Mouse (Mus musculus): Measurements from ENCODE around the gene Rabep1. TPM values are rescaled to one million over a fixed set of nuclear protein-coding genes. Genes with fewer than 3 reads are reported as not detected.

Rabep1 gene
- polyA plus RNA-seq, 1 experiment from 2014 or later, result 38.0 TPM

DNA sequence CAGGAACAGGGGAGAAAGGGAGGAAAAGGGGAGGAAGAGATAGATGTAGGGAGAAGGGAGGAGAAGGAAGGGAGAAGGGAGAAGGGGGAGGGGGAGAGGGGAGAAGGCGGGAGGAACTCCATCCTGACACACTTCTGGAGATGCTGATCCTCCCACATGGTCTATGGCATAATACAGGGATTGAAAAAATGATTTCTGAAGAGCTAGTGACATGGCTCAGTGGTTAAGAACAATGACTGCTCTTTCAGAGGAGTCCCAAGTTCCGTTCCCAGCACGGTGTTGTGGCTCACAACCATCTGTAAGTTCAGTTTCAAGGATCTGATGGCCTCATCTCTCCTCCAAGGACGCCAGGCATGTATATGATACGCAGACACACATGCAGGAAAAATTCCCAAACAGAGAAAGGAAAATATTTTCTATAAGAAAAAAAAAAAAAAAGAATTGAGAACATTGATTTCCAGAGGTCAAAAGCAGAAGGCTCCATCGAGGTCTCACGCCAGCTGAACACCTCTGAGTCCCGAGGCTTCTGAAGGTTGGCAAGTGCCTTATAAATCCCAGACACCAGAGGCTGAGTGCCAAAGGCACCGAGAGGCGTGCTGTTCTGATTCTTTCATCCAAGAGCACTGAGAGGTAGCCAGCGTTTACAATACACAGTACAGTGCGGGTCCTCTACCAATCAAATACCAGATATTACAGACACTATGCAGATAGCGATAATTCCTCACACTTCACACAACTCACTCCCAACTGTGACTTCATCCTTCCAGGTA, 32.9 kb upstream of the Rabep1 start:
- H3K27me3 ChIP-seq, result no peaks in the 10 kb centered on the region
- 79% methylated on average over 13 of the region's 13 CpGs for WGBS
- H3K4me3 ChIP-seq (replicated peaks), result no peak overlapping the region
- no peak overlapping the region for H3K9ac ChIP-seq (replicated peaks)
- H3K27ac ChIP-seq, result no peak overlapping the region
- ATAC-seq (ENCODE audit: insufficient number of reproducible peaks, insufficient read depth, low FRiP score, low TSS enrichment, low read depth), result no peak
- no peaks in the 10 kb centered on the region for H3K4me1 ChIP-seq (replicated peaks)
- H3K9me3 ChIP-seq, result no peaks in the 10 kb centered on the region
- H3K4me2 ChIP-seq, result no peak overlapping the region
- no peaks in the 10 kb centered on the region for H3K36me3 ChIP-seq

DNA sequence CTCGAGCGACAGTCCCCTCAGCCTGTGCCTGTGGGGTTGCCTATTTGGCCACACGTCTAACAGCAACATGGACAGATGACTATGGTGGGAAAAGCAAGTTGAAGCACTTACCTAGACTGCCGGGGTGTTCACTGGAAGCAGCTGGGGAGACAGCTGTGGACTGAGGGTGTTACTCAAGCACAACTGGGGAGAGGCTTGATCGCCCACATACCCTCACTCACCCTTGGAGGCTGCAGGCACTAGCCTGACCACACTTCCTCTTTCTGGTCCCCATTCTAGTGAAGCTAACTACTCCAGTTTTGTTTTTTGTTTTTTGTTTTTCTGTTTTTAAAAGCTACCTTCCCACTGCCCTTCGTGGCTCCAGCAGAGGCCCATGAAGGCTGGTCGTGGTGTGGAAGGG, 32.2 kb upstream of the Rabep1 start, which contains the start of gene Scimp:
TSS of gene Scimp (minus strand) at position 222 of the 400 bp plus-strand sequence.
- H3K4me1 ChIP-seq (replicated peaks), result no peaks in the 10 kb centered on the region
- H3K9ac ChIP-seq (replicated peaks), result no peak within 1 kb of the TSS
- no peak within 1 kb of the TSS for H3K4me3 ChIP-seq (replicated peaks)
- WGBS, result 77% methylated on average over 7 of the region's 7 CpGs
- H3K27ac ChIP-seq, result no peak within 1 kb of the TSS
- H3K4me2 ChIP-seq, result no peak within 1 kb of the TSS
- no peaks in the 10 kb centered on the region for H3K36me3 ChIP-seq
- ATAC-seq (ENCODE audit: insufficient number of reproducible peaks, insufficient read depth, low FRiP score, low TSS enrichment, low read depth), result no peak
- H3K27me3 ChIP-seq, result no peaks in the 10 kb centered on the region
- no peaks in the 10 kb centered on the region for H3K9me3 ChIP-seq

DNA sequence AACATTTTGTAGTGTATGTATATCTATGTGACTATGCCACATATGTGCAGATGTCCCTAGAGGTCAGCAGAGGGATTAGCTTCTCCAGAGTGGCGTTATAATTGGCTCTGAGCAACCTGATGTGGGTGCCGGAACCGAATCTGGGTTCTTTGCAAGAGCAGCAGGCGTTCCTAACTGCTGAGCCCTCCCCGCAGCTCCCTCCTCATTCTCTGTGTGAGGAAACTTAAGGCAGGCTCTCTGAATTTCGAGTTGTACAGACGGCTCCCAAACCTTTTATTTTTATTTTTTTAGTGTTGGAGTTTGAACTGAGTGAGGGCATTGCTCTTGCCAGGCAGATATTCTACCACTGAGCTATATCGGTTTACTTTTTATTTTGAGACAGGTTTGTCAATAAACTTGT, 29.5 kb upstream of the Rabep1 start:
- 83% methylated on average over 8 of the region's 8 CpGs for WGBS
- H3K36me3 ChIP-seq, result no peaks in the 10 kb centered on the region
- no peak overlapping the region for H3K9ac ChIP-seq (replicated peaks)
- no peak overlapping the region for H3K4me3 ChIP-seq (replicated peaks)
- no peak overlapping the region for H3K4me2 ChIP-seq
- no peaks in the 10 kb centered on the region for H3K9me3 ChIP-seq
- H3K27me3 ChIP-seq, result no peaks in the 10 kb centered on the region
- no peak overlapping the region for H3K27ac ChIP-seq
- H3K4me1 ChIP-seq (replicated peaks), result 0 out of 2 replicates have a peak, but pooled peaks cover 4% of the 10 kb centered on the region
- no peak for ATAC-seq (ENCODE audit: insufficient number of reproducible peaks, insufficient read depth, low FRiP score, low TSS enrichment, low read depth)

DNA sequence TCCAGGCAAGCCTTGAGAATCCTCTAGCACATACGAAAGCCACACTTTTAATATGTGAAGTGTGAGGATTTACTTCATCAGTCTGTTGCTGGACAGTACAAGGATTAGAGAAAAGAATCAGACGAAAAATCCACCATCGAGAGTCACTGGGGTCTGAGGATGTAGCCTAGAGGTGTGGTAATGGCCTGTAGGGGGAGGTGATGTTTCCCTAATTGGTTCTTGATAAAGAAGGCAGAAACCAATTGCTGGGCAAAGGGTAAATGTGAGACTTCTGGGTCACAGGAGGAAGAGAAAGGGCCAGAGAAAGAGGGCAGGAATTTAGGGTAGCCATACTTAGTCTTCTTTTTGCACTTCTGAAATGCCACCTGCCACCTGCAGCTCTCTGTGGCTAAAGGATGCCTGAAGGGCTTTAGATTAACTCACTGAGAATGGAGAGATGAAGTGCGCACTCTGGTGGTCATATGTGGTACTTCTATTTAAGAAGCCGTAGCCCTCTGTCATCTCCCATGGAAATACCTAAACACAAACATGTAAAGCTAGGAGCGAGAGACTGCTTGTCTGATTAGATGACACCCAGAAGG, 29.0 kb upstream of the Rabep1 start:
- no peaks in the 10 kb centered on the region for H3K36me3 ChIP-seq
- no peak for ATAC-seq (ENCODE audit: insufficient number of reproducible peaks, insufficient read depth, low FRiP score, low TSS enrichment, low read depth)
- H3K27ac ChIP-seq, result no peak overlapping the region
- no peaks in the 10 kb centered on the region for H3K27me3 ChIP-seq
- H3K4me3 ChIP-seq (replicated peaks), result no peak overlapping the region
- H3K4me1 ChIP-seq (replicated peaks), result 0 out of 2 replicates have a peak, but pooled peaks cover 6% of the 10 kb centered on the region
- WGBS, result 29% methylated on average over 6 of the region's 6 CpGs
- H3K9ac ChIP-seq (replicated peaks), result no peak overlapping the region
- H3K9me3 ChIP-seq, result no peaks in the 10 kb centered on the region
- H3K4me2 ChIP-seq, result no peak overlapping the region

DNA sequence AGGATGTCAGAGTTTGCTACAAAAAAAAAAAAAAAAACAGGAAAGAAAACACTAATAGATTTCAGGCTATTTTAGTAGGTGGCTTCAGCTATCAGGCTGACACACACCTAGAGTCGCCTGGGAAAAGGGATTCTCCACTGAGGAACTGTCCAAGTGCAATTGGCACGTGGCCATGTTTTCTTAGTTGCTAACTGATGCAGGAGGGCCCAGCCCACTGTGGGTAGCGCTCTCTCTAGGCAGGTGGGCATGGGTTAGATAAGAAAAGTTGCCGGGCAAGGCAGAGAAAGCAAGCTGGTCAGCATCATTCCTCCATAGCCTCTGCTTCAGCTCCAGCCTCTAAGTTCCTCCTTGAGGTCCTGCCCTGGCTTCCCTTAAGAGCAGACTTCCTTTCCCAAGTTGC, 27.8 kb upstream of the Rabep1 start:
- 75% methylated on average over 4 of the region's 4 CpGs for WGBS
- Histone ChIP-seq H3K27ac (no peak overlapping the region), H3K4me1 (replicated peaks) (peaks cover 8% of the 10 kb centered on the region), H3K4me3 (replicated peaks) (no peak overlapping the region), H3K27me3 (no peaks in the 10 kb centered on the region), H3K9me3 (no peaks in the 10 kb centered on the region), H3K4me2 (no peak overlapping the region), H3K9ac (replicated peaks) (no peak overlapping the region), H3K36me3 (no peaks in the 10 kb centered on the region)
- no peak for ATAC-seq (ENCODE audit: insufficient number of reproducible peaks, insufficient read depth, low FRiP score, low TSS enrichment, low read depth)

DNA sequence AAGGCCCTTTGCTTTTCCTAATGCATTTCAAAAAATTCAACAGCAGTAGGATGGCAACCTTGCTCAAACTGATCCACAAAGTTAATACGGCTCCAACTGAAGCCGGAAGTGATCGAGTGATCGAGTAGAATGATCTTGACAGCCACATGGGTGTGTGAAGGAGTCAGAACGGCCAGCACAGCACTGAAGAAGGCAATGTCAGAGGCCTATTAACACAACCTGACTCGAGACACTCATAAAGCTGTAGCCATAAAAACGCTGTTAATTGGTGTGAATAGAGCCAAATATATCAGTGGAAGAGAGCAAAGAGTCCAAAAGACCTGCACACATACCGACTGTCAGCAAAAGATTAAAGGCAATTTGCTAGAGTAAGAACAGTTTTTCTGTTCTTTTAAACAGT, 24.5 kb upstream of the Rabep1 start:
- WGBS, result 51% methylated on average over 8 of the region's 8 CpGs
- Histone ChIP-seq H3K27ac (no peak overlapping the region), H3K4me3 (replicated peaks) (no peak overlapping the region), H3K36me3 (no peaks in the 10 kb centered on the region), H3K9me3 (no peaks in the 10 kb centered on the region), H3K9ac (replicated peaks) (no peak overlapping the region), H3K4me2 (no peak overlapping the region), H3K4me1 (replicated peaks) (peaks cover 13% of the 10 kb centered on the region), H3K27me3 (no peaks in the 10 kb centered on the region)
- no peak for ATAC-seq (ENCODE audit: insufficient number of reproducible peaks, insufficient read depth, low FRiP score, low TSS enrichment, low read depth)

DNA sequence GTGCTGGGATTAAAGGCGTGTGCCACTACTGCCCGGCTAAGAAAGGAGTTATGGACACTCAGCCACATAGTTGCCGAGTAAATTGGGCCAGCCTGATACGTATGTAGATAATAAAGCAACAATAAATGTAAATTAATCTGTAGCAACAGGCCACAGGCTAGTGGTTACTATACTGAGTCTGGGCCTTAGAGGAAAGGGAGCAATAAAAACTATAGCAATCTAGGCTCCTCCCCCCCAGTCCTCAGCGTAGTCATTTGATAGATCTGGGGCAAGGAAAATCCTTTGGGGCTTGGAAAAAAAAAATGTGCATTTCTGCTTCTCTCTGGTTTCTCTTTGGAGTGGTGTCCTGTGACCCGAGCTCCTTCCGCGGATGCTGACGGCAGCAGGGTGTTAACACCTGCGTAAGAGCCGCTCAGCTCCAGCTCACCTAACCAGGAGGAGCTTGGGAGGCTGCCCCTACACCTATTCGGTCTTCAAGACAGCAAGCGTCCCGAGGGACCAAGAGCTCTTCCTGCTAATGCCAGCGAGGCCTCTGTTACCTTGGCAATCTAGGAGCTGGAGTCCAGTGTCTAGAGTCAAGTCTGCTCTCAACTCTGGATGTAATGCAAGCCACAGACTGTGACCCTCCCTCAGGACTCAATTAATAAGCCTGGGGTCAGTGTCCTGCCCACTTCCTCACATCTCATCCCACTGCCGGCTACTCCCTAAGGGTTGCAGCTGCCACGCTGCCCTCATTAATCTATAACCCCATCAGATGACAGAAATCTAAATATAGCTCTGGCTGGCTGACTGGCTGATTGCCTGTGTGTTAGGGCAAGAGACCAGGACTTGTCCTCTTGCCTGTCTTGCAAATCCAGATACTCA, 22.6 kb upstream of the Rabep1 start:
- Histone ChIP-seq H3K9ac (replicated peaks) (no peak overlapping the region), H3K4me2 (peak overlapping the region; percentile 27; the same call in 1 of the 2 replicates), H3K4me3 (replicated peaks) (no peak overlapping the region), H3K36me3 (no peaks in the 10 kb centered on the region), H3K27me3 (no peaks in the 10 kb centered on the region), H3K27ac (no peak overlapping the region), H3K9me3 (no peaks in the 10 kb centered on the region), H3K4me1 (replicated peaks) (peaks cover 13% of the 10 kb centered on the region)
- no peak for ATAC-seq (ENCODE audit: insufficient number of reproducible peaks, insufficient read depth, low FRiP score, low TSS enrichment, low read depth)
- WGBS, result 46% methylated on average over 17 of the region's 17 CpGs

DNA sequence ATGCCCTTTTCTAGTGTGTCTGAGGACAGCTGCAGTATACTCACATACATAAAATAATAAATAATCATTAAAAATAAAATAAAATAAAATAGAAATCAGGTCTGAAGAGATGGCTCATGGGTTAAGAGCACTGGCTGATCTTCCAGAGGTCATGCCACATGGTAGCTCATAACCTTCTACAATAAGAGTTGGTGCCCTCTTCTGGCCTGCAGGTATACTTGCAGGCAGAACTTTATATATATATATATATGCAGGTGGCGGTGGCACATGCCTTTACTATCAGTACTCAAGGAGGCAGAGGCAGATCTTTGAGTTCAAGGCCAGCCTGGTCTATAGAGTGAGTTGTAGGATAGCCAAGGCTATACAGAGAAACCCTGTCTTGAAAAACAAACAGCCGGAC, 18.4 kb upstream of the Rabep1 start:
- H3K36me3 ChIP-seq, result no peaks in the 10 kb centered on the region
- no peaks in the 10 kb centered on the region for H3K9me3 ChIP-seq
- no peak overlapping the region for H3K9ac ChIP-seq (replicated peaks)
- WGBS, result 88% methylated on average over 2 of the region's 2 CpGs
- H3K27ac ChIP-seq, result no peak overlapping the region
- H3K4me3 ChIP-seq (replicated peaks), result no peak overlapping the region
- ATAC-seq (ENCODE audit: insufficient number of reproducible peaks, insufficient read depth, low FRiP score, low TSS enrichment, low read depth), result no peak
- no peak overlapping the region for H3K4me2 ChIP-seq
- no peaks in the 10 kb centered on the region for H3K27me3 ChIP-seq
- peaks cover 8% of the 10 kb centered on the region for H3K4me1 ChIP-seq (replicated peaks)

DNA sequence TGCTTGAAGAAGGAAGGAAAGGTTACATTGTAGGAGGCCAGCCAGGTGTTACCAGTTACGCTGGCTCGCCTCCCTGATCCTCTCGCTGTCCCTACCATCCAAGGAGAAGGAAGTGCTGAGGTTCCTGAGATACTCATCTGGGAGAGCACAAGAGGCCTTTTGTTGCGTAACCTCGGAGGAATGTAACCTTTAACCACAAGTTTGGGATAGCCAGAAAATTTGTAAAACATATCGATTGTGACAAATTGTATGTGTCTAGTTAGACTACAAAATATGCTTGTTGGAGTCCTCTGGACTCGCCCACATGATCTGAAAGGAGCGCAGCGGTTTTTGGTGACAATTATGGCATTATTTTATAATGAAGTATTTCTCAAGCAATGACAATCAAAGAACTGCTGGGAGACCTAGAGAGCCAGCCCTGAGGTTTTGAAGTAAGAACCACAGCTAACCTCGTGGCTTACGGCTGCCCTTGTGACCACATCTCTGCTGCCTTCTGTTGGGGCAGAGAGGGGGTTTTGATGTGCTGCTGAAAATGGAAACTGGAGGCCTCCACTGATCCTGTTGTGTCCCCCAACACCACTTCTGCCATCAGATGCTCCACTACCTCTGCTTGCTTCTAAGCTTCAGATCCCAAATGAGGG, 15.5 kb upstream of the Rabep1 start:
- no peak for ATAC-seq (ENCODE audit: insufficient number of reproducible peaks, insufficient read depth, low FRiP score, low TSS enrichment, low read depth)
- no peak overlapping the region for H3K9ac ChIP-seq (replicated peaks)
- no peak overlapping the region for H3K4me3 ChIP-seq (replicated peaks)
- H3K9me3 ChIP-seq, result no peaks in the 10 kb centered on the region
- 87% methylated on average over 11 of the region's 11 CpGs for WGBS
- no peak overlapping the region for H3K4me2 ChIP-seq
- H3K36me3 ChIP-seq, result no peaks in the 10 kb centered on the region
- H3K27ac ChIP-seq, result no peak overlapping the region
- no peaks in the 10 kb centered on the region for H3K27me3 ChIP-seq
- no peaks in the 10 kb centered on the region for H3K4me1 ChIP-seq (replicated peaks)

DNA sequence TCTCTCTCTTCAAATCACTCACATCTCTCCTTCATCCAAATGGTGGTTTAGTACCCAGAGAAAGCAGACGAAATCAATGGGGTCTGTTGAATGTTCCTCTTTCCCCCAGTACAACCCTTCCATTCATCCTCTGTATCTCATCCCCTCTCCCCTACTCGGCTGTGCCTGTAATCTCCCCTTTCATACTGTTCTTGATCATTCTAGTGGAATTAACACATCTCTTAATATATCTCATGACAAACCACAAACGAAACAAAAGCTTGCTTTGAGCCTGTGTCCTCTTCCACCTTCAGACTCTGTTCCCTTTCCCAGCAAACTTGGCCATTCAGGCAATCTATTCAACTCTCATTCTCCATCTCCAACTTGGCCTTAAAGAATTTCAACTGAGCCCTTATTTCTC, 13.4 kb upstream of the Rabep1 start:
- no peak overlapping the region for H3K4me3 ChIP-seq (replicated peaks)
- no peaks in the 10 kb centered on the region for H3K27me3 ChIP-seq
- no peaks in the 10 kb centered on the region for H3K4me1 ChIP-seq (replicated peaks)
- H3K36me3 ChIP-seq, result no peaks in the 10 kb centered on the region
- WGBS, result 69% methylated on average over 3 of the region's 3 CpGs
- no peaks in the 10 kb centered on the region for H3K9me3 ChIP-seq
- H3K4me2 ChIP-seq, result no peak overlapping the region
- no peak overlapping the region for H3K9ac ChIP-seq (replicated peaks)
- H3K27ac ChIP-seq, result no peak overlapping the region
- no peak for ATAC-seq (ENCODE audit: insufficient number of reproducible peaks, insufficient read depth, low FRiP score, low TSS enrichment, low read depth)

DNA sequence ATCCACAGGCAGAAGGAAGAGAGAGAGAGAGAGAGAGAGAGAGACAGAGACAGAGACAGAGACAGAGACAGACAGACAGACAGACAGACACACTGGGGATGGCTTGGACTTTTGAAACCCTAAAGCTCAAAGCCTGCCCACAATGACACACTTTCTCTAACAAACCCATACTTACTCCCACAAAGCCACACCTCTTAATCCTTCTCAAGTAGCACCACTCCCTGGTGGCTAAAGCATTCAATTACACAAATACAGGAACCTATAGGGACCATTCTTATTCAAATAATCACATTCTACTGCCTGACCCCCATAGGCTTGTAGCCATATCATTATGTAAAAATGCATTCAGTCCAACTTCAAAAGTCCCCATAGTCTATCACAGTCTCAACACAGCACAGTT, 11.2 kb upstream of the Rabep1 start:
- Histone ChIP-seq H3K9me3 (no peaks in the 10 kb centered on the region), H3K4me1 (replicated peaks) (no peaks in the 10 kb centered on the region), H3K36me3 (no peaks in the 10 kb centered on the region), H3K9ac (replicated peaks) (no peak overlapping the region), H3K4me2 (no peak overlapping the region), H3K4me3 (replicated peaks) (no peak overlapping the region), H3K27me3 (no peaks in the 10 kb centered on the region), H3K27ac (no peak overlapping the region)
- ATAC-seq (ENCODE audit: insufficient number of reproducible peaks, insufficient read depth, low FRiP score, low TSS enrichment, low read depth), result no peak
